Mouse (Mus musculus): Measurements from ENCODE around the gene Elmo1. TPM values are rescaled to one million over a fixed set of nuclear protein-coding genes. Genes with fewer than 3 reads are reported as not detected.
A peak's percentile ranks its signal among the peaks of the same experiment; 100 is the strongest.

The Elmo1 gene
- total and polyA plus RNA-seq, 3 experiments, result 23.1 to 50.2 (median 32.2) TPM

GRCm38 (mm10) chr13:20138466-20138865, 48.1 kb downstream of the Elmo1 start:
- Histone ChIP-seq H3K79me2 (replicated peaks; ENCODE audit: control insufficient read depth, extremely low read depth, insufficient read depth, poor library complexity, severe bottlenecking) (no peaks in the 10 kb centered on the region; the same call in 1 of the 2 replicates), H3K27me3 (replicated peaks) (no peaks in the 10 kb centered on the region), H3K4me3 (replicated peaks in 1 of 3; ENCODE audit: low read depth in 2 of 3, low read length in 2 of 3, poor library complexity in 1 of 3) (no peak overlapping the region), H3K4me2 (ENCODE audit: insufficient read depth, low read depth, poor library complexity, severe bottlenecking) (no peak overlapping the region), H3K9ac (ENCODE audit: insufficient read depth, low read depth) (no peak overlapping the region), H3K4me1 (ENCODE audit: control insufficient read depth in 1 of 2, insufficient read depth in 2 of 2) (peaks cover 44 to 90% of the 10 kb centered on the region in 2 experiments), H3K27ac (ENCODE audit: insufficient read depth, low read depth) (no peak overlapping the region), H3K36me3 (replicated peaks in 1 of 2; ENCODE audit: control insufficient read depth in 1 of 2, insufficient read depth in 1 of 2, low read length in 1 of 2) (peaks cover 0 to 8% of the 10 kb centered on the region in 2 experiments), H3K9me3 (replicated peaks; ENCODE audit: low read length) (peaks cover 5% of the 10 kb centered on the region)
- no peak for DNase-seq (ENCODE audit: extremely low read depth)
- dilution Hi-C loops (cut with MboI; ENCODE audit: extremely low pct_ligation_motif_present, extremely low pct_unique_long_range_greater_than_20kb, low sequenced_read_pairs), result no loop called here
- in situ Hi-C loops (cut with MboI; ENCODE audit: low pct_ligation_motif_present, low pct_unique_long_range_greater_than_20kb, low sequenced_read_pairs), result no loop called here
- TF ChIP-seq HCFC1 (IDR thresholded peaks at IDR 0.05; ENCODE audit: low read depth, low read length), result no peak
- TF ChIP-seq CHD2 (IDR thresholded peaks at IDR 0.05; ENCODE audit: low read length), result no peak
- no peak for TF ChIP-seq ZC3H11A (IDR thresholded peaks at IDR 0.05; ENCODE audit: low read depth, low read length)
- no peak for TF ChIP-seq TBP (conservative IDR thresholded peaks at IDR 0.05; ENCODE audit: low read depth, low read length)
- no peak for TF ChIP-seq TCF12 (IDR thresholded peaks at IDR 0.05; ENCODE audit: low read depth, low read length)
- TF ChIP-seq CHD1 (IDR thresholded peaks at IDR 0.05; ENCODE audit: low read depth, low read length), result no peak
- no peak for TF ChIP-seq JUND (conservative IDR thresholded peaks at IDR 0.05; ENCODE audit: low read depth, low read length)
- TF ChIP-seq MAFK (IDR thresholded peaks at IDR 0.05; ENCODE audit: insufficient replicate concordance, low read length), result no peak
- TF ChIP-seq GABPA (IDR thresholded peaks at IDR 0.05; ENCODE audit: insufficient replicate concordance, low read depth, low read length), result no peak
- TF ChIP-seq PAX5 (IDR thresholded peaks at IDR 0.05; ENCODE audit: low read length), result no peak
- TF ChIP-seq NELFE (IDR thresholded peaks at IDR 0.05; ENCODE audit: low read depth, low read length), result no peak
- no peak for TF ChIP-seq CTCF (conservative IDR thresholded peaks at IDR 0.05 in 1 of 2, IDR thresholded peaks at IDR 0.05 in 1 of 2; ENCODE audit: low read depth in 2 of 2, low read length in 2 of 2)
- TF ChIP-seq ZNF384 (IDR thresholded peaks at IDR 0.05; ENCODE audit: low read depth, low read length), result no peak

GRCm38 (mm10) chr13:20139060-20139459, 48.7 kb downstream of the Elmo1 start:
- no peaks in the 10 kb centered on the region; the same call in 1 of the 2 replicates for H3K79me2 ChIP-seq (replicated peaks; ENCODE audit: control insufficient read depth, extremely low read depth, insufficient read depth, poor library complexity, severe bottlenecking)
- H3K36me3 ChIP-seq (replicated peaks in 1 of 2; ENCODE audit: control insufficient read depth in 1 of 2, insufficient read depth in 1 of 2, low read length in 1 of 2), result peaks cover 0 to 8% of the 10 kb centered on the region in 2 experiments
- DNase-seq (ENCODE audit: extremely low read depth), result no peak
- TF ChIP-seq JUN (IDR thresholded peaks at IDR 0.05; ENCODE audit: insufficient read depth, low read depth, low read length) (no peak), KAT2A (IDR thresholded peaks at IDR 0.05; ENCODE audit: insufficient replicate concordance, low read length) (no peak), TBP (conservative IDR thresholded peaks at IDR 0.05; ENCODE audit: low read depth, low read length) (no peak), BHLHE40 (IDR thresholded peaks at IDR 0.05; ENCODE audit: low read depth, low read length) (no peak), ZC3H11A (IDR thresholded peaks at IDR 0.05; ENCODE audit: low read depth, low read length) (no peak), EP300 (IDR thresholded peaks at IDR 0.05; ENCODE audit: low read length) (no peak), RAD21 (IDR thresholded peaks at IDR 0.05; ENCODE audit: low read depth, low read length) (no peak), UBTF (IDR thresholded peaks at IDR 0.05; ENCODE audit: low read depth, low read length) (no peak), POLR2A (IDR thresholded peaks at IDR 0.05; ENCODE audit: low read depth, low read length) (no peak), TCF12 (IDR thresholded peaks at IDR 0.05; ENCODE audit: low read depth, low read length) (no peak)
- H3K9me3 ChIP-seq (replicated peaks; ENCODE audit: low read length), result peaks cover 5% of the 10 kb centered on the region
- in situ Hi-C loops (cut with MboI; ENCODE audit: low pct_ligation_motif_present, low pct_unique_long_range_greater_than_20kb, low sequenced_read_pairs) (no loop called here), dilution Hi-C loops (cut with MboI; ENCODE audit: extremely low pct_ligation_motif_present, extremely low pct_unique_long_range_greater_than_20kb, low sequenced_read_pairs) (no loop called here)
- H3K27me3 ChIP-seq (replicated peaks), result no peaks in the 10 kb centered on the region
- peaks cover 41 to 86% of the 10 kb centered on the region in 2 experiments for H3K4me1 ChIP-seq (ENCODE audit: control insufficient read depth in 1 of 2, insufficient read depth in 2 of 2)
- H3K4me2 ChIP-seq (ENCODE audit: insufficient read depth, low read depth, poor library complexity, severe bottlenecking), result no peak overlapping the region
- 0 out of 2 replicates have a peak overlapping the region, but pooled peaks have one; percentile 40 for H3K27ac ChIP-seq (ENCODE audit: insufficient read depth, low read depth)
- no peak overlapping the region for H3K4me3 ChIP-seq (replicated peaks in 1 of 3; ENCODE audit: low read depth in 2 of 3, low read length in 2 of 3, poor library complexity in 1 of 3)
- no peak overlapping the region for H3K9ac ChIP-seq (ENCODE audit: insufficient read depth, low read depth)
